Mouse (Mus musculus): ENCODE results near the gene Rhd. TPM values are rescaled to one million over a fixed set of nuclear protein-coding genes. Genes with fewer than 3 reads are reported as not detected.

The Rhd gene
- polyA plus RNA-seq, 1 experiment from 2014 or later, result 7.9 TPM

DNA sequence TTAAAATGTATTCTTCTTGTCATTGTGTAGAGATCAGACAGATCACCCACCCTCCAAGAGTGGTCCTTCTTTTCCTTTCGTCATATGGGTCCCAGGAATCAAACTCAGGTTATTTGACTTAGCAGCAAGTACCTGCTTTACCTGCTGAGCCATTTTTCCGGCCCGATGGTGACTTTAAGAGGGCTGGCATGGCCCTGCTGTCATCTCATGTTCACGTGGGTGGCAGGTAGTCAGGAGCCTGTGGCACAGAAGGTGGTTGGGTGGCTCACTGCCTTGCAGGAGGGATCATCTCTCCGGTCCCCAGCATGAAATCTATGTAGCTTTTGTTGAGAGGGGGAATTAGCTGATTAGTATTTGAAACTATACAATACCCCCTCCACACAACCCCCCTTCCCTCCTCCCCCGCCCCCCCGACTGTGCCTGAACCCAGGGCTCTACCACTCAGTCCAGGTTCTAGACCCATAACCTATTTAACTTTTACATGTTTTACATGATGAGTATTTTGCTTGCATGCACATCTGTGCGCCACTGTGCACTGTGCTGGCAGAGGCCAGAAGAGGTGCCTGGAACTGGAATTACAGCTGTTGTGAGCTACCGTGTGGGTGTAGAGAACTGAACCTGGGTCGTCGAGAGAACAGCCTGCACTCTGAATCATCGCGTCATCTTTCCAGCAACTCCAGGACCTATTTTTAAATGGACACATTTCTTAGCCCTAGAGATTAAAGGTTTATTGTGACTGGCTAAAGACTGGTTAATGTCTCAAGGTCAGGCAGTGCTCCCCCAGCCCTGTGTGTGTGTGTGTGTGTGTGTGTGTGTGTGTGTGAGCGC, 51.1 kb downstream of the Rhd start:
- H3K27ac ChIP-seq, result peak overlapping the region; percentile 91
- no peaks in the 10 kb centered on the region for H3K27me3 ChIP-seq (replicated peaks)
- H3K9me3 ChIP-seq, result no peaks in the 10 kb centered on the region
- peak overlapping the region; percentile 89; the same call in 1 of the 2 replicates for H3K9ac ChIP-seq
- peak; percentile 54 for ATAC-seq
- peaks cover 4% of the 10 kb centered on the region; the same call in 1 of the 2 replicates for H3K36me3 ChIP-seq
- peak overlapping the region; percentile 71 for H3K4me2 ChIP-seq (replicated peaks)
- WGBS, result 55% methylated on average over 14 of the region's 14 CpGs
- H3K4me1 ChIP-seq (replicated peaks), result peaks cover 12% of the 10 kb centered on the region
- peak overlapping the region; percentile 95 for H3K4me3 ChIP-seq (replicated peaks)

GRCm38 (mm10) chr4:134917194-134917593, 52.9 kb downstream of the Rhd start:
- no peak for ATAC-seq
- Histone ChIP-seq H3K36me3 (no peaks in the 10 kb centered on the region), H3K9ac (no peak overlapping the region), H3K4me3 (replicated peaks) (no peak overlapping the region), H3K4me1 (replicated peaks) (peaks cover 13% of the 10 kb centered on the region), H3K4me2 (replicated peaks) (no peak overlapping the region), H3K27me3 (replicated peaks) (no peaks in the 10 kb centered on the region), H3K9me3 (no peaks in the 10 kb centered on the region), H3K27ac (no peak overlapping the region)
- WGBS, result 73% methylated on average over 3 of the region's 3 CpGs

GRCm38 (mm10) chr4:134918381-134918780, 54.0 kb downstream of the Rhd start:
- Histone ChIP-seq H3K9ac (no peak overlapping the region), H3K36me3 (no peaks in the 10 kb centered on the region), H3K4me1 (replicated peaks) (peaks cover 14% of the 10 kb centered on the region), H3K27me3 (replicated peaks) (no peaks in the 10 kb centered on the region), H3K27ac (no peak overlapping the region), H3K4me2 (replicated peaks) (no peak overlapping the region), H3K4me3 (replicated peaks) (no peak overlapping the region), H3K9me3 (no peaks in the 10 kb centered on the region)
- no peak for ATAC-seq
- WGBS, result 53% methylated on average over 7 of the region's 7 CpGs

DNA sequence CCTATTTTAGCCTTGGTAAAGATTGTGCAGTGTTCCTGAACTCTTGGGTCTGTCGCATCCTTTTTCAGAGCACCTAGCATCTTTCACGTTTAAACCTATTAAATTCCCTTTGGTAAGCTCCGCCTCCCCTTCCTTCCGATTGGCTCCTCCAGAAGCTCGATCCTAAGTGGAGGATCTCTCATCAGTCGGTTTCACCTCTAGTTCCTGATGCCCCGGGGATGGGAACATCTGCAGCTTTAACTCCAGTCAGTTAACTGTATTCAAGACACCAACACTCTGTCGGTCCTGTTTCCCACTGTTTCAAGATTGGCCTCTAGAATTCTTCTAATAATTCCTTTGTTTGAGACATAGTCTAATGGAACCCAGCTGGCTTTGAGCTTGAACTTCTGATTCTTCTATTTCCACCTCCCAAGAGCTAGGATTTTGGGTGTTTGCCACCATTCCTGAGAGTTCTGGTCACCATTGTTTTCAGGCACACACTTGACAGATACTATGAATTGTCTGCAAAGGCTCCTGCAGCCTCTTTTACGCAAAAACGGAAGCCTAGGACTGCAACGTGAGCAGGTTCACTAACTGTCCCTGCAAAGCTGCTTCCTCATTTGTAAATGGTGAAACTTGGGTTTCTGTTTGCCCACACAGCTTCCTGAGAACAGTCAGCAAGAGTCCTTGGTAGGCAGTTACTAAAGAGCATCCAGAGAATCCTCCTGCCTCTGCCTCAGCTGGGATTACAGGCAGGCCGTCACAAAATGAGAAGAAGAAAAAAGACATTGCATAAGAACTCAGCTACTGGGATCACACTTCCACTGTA, 55.6 kb downstream of the Rhd start:
- Histone ChIP-seq H3K4me2 (replicated peaks) (no peak overlapping the region), H3K4me1 (replicated peaks) (peaks cover 11% of the 10 kb centered on the region), H3K9ac (no peak overlapping the region), H3K4me3 (replicated peaks) (no peak overlapping the region), H3K27me3 (replicated peaks) (no peaks in the 10 kb centered on the region), H3K27ac (no peak overlapping the region), H3K9me3 (no peaks in the 10 kb centered on the region), H3K36me3 (no peaks in the 10 kb centered on the region)
- no peak for ATAC-seq
- 38% methylated on average over 12 of the region's 12 CpGs for WGBS

DNA sequence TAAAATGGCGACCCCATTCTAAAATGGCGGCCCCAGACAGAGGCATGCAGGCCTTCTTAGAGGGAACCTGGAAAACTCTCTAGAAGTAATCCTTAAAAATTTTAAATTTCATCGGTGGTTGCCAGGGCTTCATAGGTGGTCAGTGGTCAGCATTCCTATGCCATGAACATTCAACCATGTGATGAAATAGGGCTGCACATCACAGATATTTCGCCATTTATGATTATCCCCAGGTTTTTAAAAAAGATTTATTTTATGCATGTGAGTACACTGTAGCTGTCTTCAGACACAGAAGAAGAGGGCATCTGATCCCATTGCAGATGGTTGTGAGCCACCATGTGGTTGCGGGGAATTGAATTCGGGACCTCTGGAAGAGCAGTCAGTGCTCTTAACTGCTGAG, 56.3 kb downstream of the Rhd start:
- no peak for ATAC-seq
- Histone ChIP-seq H3K9ac (no peak overlapping the region), H3K27me3 (replicated peaks) (no peaks in the 10 kb centered on the region), H3K4me1 (replicated peaks) (peaks cover 11% of the 10 kb centered on the region), H3K9me3 (no peaks in the 10 kb centered on the region), H3K4me2 (replicated peaks) (no peak overlapping the region), H3K27ac (no peak overlapping the region), H3K4me3 (replicated peaks) (no peak overlapping the region), H3K36me3 (no peaks in the 10 kb centered on the region; the same call in none of the 2 replicates)
- WGBS, result 94% methylated on average over 6 of the region's 6 CpGs

DNA sequence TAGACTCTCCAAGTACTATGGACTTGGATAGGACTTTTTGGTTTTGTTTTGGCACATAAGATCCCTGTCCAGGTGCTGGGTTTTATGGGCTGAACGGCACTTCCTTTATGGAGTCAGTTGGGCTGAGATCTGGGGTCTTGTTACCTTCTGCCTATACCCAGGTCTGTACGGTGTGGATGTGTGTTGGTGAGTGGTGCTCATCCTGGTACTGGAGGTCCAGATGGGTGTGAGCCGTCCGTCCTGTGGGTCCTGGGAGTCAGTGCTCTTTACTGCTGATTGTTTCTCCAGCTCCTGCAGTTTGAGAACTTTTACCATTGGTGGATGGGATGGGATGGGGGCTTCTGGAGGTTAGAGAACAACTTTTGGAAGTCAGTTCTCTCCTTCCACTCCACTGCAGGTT, 57.4 kb downstream of the Rhd start:
- Histone ChIP-seq H3K4me3 (replicated peaks) (no peak overlapping the region), H3K27me3 (replicated peaks) (no peaks in the 10 kb centered on the region), H3K9ac (no peak overlapping the region), H3K4me1 (replicated peaks) (peaks cover 14% of the 10 kb centered on the region), H3K27ac (no peak overlapping the region), H3K36me3 (peaks cover 8% of the 10 kb centered on the region), H3K9me3 (no peaks in the 10 kb centered on the region), H3K4me2 (replicated peaks) (no peak overlapping the region)
- WGBS, result 98% methylated on average over 4 of the region's 4 CpGs
- no peak for ATAC-seq

GRCm38 (mm10) chr4:134922111-134922924, 58.0 kb downstream of the Rhd start:
- H3K4me3 ChIP-seq (replicated peaks), result peak overlapping the region; percentile 68
- no peaks in the 10 kb centered on the region for H3K27me3 ChIP-seq (replicated peaks)
- H3K9ac ChIP-seq, result peak overlapping the region; percentile 52
- peak overlapping the region; percentile 80 for H3K27ac ChIP-seq
- peak overlapping the region; percentile 60 for H3K4me2 ChIP-seq (replicated peaks)
- H3K36me3 ChIP-seq, result peaks cover 11% of the 10 kb centered on the region
- no peak for ATAC-seq
- H3K9me3 ChIP-seq, result no peaks in the 10 kb centered on the region
- peaks cover 14% of the 10 kb centered on the region for H3K4me1 ChIP-seq (replicated peaks)
- 61% methylated on average over 10 of the region's 10 CpGs for WGBS

DNA sequence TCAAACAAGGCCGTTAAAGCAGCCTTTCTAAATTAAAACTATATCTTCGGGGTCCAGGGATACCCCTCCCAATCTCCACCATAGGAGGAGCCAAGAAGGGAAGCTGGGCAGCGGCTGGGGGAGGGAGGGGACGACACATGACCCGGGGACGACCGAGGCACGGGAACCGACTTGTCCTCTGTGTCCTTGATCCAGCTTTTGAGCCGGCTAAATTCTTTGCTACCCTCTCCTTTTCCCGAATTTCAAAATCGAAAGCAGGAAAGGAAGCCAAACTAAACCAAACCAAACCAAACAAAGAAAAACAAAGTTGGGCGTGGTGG, 58.5 kb downstream of the Rhd start:
- peak overlapping the region; percentile 80 for H3K27ac ChIP-seq
- peaks cover 14% of the 10 kb centered on the region for H3K4me1 ChIP-seq (replicated peaks)
- H3K36me3 ChIP-seq, result peaks cover 11% of the 10 kb centered on the region
- H3K4me3 ChIP-seq (replicated peaks), result peak overlapping the region; percentile 68
- WGBS, result under 1% methylated on average over 13 of the region's 13 CpGs
- peak overlapping the region; percentile 60 for H3K4me2 ChIP-seq (replicated peaks)
- ATAC-seq, result peak; percentile 69
- H3K9me3 ChIP-seq, result no peaks in the 10 kb centered on the region
- H3K9ac ChIP-seq, result peak overlapping the region; percentile 52
- no peaks in the 10 kb centered on the region for H3K27me3 ChIP-seq (replicated peaks)

GRCm38 (mm10) chr4:134923258-134924018, 59.1 kb downstream of the Rhd start, which contains the start of gene Rsrp1:
Rsrp1 (plus strand) TSS chr4:134923592.
- 0% methylated on average over 64 of the region's 64 CpGs for WGBS
- Histone ChIP-seq H3K9ac (peak within 1 kb of the TSS; percentile 75), H3K27ac (peak within 1 kb of the TSS; percentile 95), H3K4me2 (replicated peaks) (peak within 1 kb of the TSS; percentile 65), H3K36me3 (peaks cover 11% of the 10 kb centered on the region), H3K9me3 (no peaks in the 10 kb centered on the region), H3K4me1 (replicated peaks) (peaks cover 14% of the 10 kb centered on the region), H3K4me3 (replicated peaks) (peak within 1 kb of the TSS; percentile 68), H3K27me3 (replicated peaks) (no peaks in the 10 kb centered on the region)
- peak; percentile 95 for ATAC-seq

- peaks cover 11% of the 10 kb centered on the region for H3K36me3 ChIP-seq
- WGBS, result under 1% methylated on average over 75 of the region's 75 CpGs
Observed at GRCm38 (mm10) chr4:134924019-134924741, 59.8 kb downstream of the Rhd start.

GRCm38 (mm10) chr4:134925206-134925605, 60.9 kb downstream of the Rhd start:
- ATAC-seq, result no peak
- H3K4me2 ChIP-seq (replicated peaks), result peak overlapping the region; percentile 65
- H3K36me3 ChIP-seq, result peaks cover 11% of the 10 kb centered on the region
- peak overlapping the region; percentile 47; the same call in 1 of the 2 replicates for H3K9ac ChIP-seq
- peaks cover 14% of the 10 kb centered on the region for H3K4me1 ChIP-seq (replicated peaks)
- no peaks in the 10 kb centered on the region for H3K9me3 ChIP-seq
- no peaks in the 10 kb centered on the region for H3K27me3 ChIP-seq (replicated peaks)
- peak overlapping the region; percentile 30 for H3K4me3 ChIP-seq (replicated peaks)
- WGBS, result 67% methylated on average over 8 of the region's 8 CpGs
- H3K27ac ChIP-seq, result no peak overlapping the region

More at GRCm38 (mm10) chr4:134924019-134924741, 59.8 kb downstream of the Rhd start:
- Histone ChIP-seq H3K4me1 (replicated peaks) (peaks cover 14% of the 10 kb centered on the region), H3K4me2 (replicated peaks) (peak overlapping the region; percentile 65), H3K27ac (peak overlapping the region; percentile 95), H3K9me3 (no peaks in the 10 kb centered on the region), H3K4me3 (replicated peaks) (peak overlapping the region; percentile 68), H3K27me3 (replicated peaks) (no peaks in the 10 kb centered on the region), H3K9ac (peak overlapping the region; percentile 75)
- ATAC-seq, result peak; percentile 69
